Mouse (Mus musculus) CH12.LX (cell line): ENCODE measurements around the gene Olfr577. TPM values are rescaled to one million over a fixed set of nuclear protein-coding genes. Genes with fewer than 3 reads are reported as not detected.

Experiments used
- DNase-seq: peaks from one replicate; pipeline ENCODE4 v3.0.0-alpha.2; 2013; ENCODE audit errors: extremely low read depth
- H3K27ac ChIP-seq: 2 replicates; pipeline ENCODE4 v1.5.1; 2012; ENCODE audit warnings: low read depth, mild to moderate bottlenecking, control low read depth, moderate library complexity; ENCODE audit not compliant: insufficient read depth
- H3K27me3 ChIP-seq: replicated peaks from 2 replicates; pipeline ENCODE3; 2012; ENCODE audit warnings: inconsistent platforms
- H3K36me3 ChIP-seq, 2 experiments: replicated peaks in 1 of 2; 2 replicates each; pipeline versions ENCODE3 to v1.6.1; 2012; ENCODE audit warnings: inconsistent platforms in 1 of 2, low read length in 1 of 2, mild to moderate bottlenecking in 1 of 2, mixed read lengths in 1 of 2, moderate library complexity in 1 of 2; ENCODE audit not compliant: control insufficient read depth in 1 of 2, insufficient read depth in 1 of 2
- H3K4me1 ChIP-seq, 2 experiments: 2 replicates each; pipeline ENCODE4 v1.6.1; 2012; ENCODE audit warnings: inconsistent platforms in 1 of 2, moderate library complexity in 1 of 2; ENCODE audit not compliant: insufficient read depth in 2 of 2, control insufficient read depth in 1 of 2
- H3K4me2 ChIP-seq: 2 replicates; pipeline ENCODE4 v1.6.1; 2012; ENCODE audit warnings: low read depth, mild to moderate bottlenecking, control low read depth; ENCODE audit not compliant: poor library complexity, insufficient read depth, severe bottlenecking
- H3K4me3 ChIP-seq, 3 experiments: fragments of 150-350 bp in 1 of 3; sonication (generic) in 1 of 3; replicated peaks in 1 of 3; 2 replicates each; pipeline versions ENCODE3 to v1.5.1; 2011 to 2012; ENCODE audit warnings: low read depth in 2 of 3, low read length in 2 of 3, mild to moderate bottlenecking in 2 of 3, moderate library complexity in 2 of 3, control low read depth in 1 of 3, improper control_type of control experiment in 1 of 3, inconsistent platforms in 1 of 3, mixed read lengths in 1 of 3; ENCODE audit not compliant: poor library complexity in 1 of 3
- H3K79me2 ChIP-seq: replicated peaks from 2 replicates; pipeline ENCODE4 v1.6.1; 2012; ENCODE audit warnings: mild to moderate bottlenecking, moderate library complexity; ENCODE audit not compliant: control insufficient read depth, poor library complexity, insufficient read depth, severe bottlenecking; ENCODE audit errors: extremely low read depth
- H3K9ac ChIP-seq: 2 replicates; pipeline ENCODE4 v1.6.1; 2012; ENCODE audit warnings: low read depth, mild to moderate bottlenecking, control low read depth, moderate library complexity; ENCODE audit not compliant: insufficient read depth
- H3K9me3 ChIP-seq: replicated peaks from 2 replicates; pipeline ENCODE3; 2012; ENCODE audit warnings: low read length, inconsistent platforms, mixed read lengths
- BHLHE40 ChIP-seq: IDR thresholded peaks from 2 replicates; pipeline ENCODE4 v1.6.1; 2011; ENCODE audit warnings: mild to moderate bottlenecking, low read depth, low read length, improper control_type of control experiment
- CTCF ChIP-seq, 2 experiments: IDR thresholded peaks in 1 of 2; conservative IDR thresholded peaks in 1 of 2; 2 replicates each; pipeline ENCODE4 v1.5.1; 2011 to 2012; ENCODE audit warnings: low read depth in 2 of 2, low read length in 2 of 2, improper control_type of control experiment in 1 of 2, inconsistent platforms in 1 of 2, mild to moderate bottlenecking in 1 of 2, moderate library complexity in 1 of 2
- ETS1 ChIP-seq: conservative IDR thresholded peaks from 2 replicates; pipeline ENCODE4 v1.6.1; 2012; ENCODE audit warnings: low read depth, mild to moderate bottlenecking, inconsistent platforms, low read length, improper control_type of control experiment, moderate library complexity
- JUN ChIP-seq: IDR thresholded peaks from 2 replicates; pipeline ENCODE4 v1.6.1; 2011; ENCODE audit warnings: low read depth, mild to moderate bottlenecking, low read length, improper control_type of control experiment, moderate library complexity; ENCODE audit not compliant: insufficient read depth
- KAT2A ChIP-seq: IDR thresholded peaks from 2 replicates; pipeline ENCODE4 v1.6.1; 2012; ENCODE audit warnings: low read length, improper control_type of control experiment, inconsistent platforms; ENCODE audit not compliant: insufficient replicate concordance
- MEF2A ChIP-seq: IDR thresholded peaks from 2 replicates; pipeline ENCODE4 v1.6.1; 2014; ENCODE audit warnings: low read depth, mild to moderate bottlenecking, inconsistent platforms, low read length, improper control_type of control experiment, borderline replicate concordance
- MXI1 ChIP-seq: IDR thresholded peaks from 2 replicates; pipeline ENCODE4 v1.6.1; 2011; ENCODE audit warnings: mild to moderate bottlenecking, low read depth, low read length, improper control_type of control experiment
- MYC ChIP-seq: IDR thresholded peaks from 2 replicates; pipeline ENCODE4 v1.6.1; 2011; ENCODE audit warnings: low read depth, mild to moderate bottlenecking, improper control_type of control experiment, low read length
- NRF1 ChIP-seq: IDR thresholded peaks from 2 replicates; pipeline ENCODE4 v1.6.1; 2014; ENCODE audit warnings: low read depth, mild to moderate bottlenecking, inconsistent platforms, low read length, improper control_type of control experiment, moderate library complexity
- RAD21 ChIP-seq: IDR thresholded peaks from 2 replicates; pipeline ENCODE4 v1.6.1; 2011; ENCODE audit warnings: low read depth, mild to moderate bottlenecking, low read length, improper control_type of control experiment, moderate library complexity
- SIN3A ChIP-seq: IDR thresholded peaks from 2 replicates; pipeline ENCODE4 v1.6.1; 2012; ENCODE audit warnings: low read length, improper control_type of control experiment, inconsistent platforms
- UBTF ChIP-seq: IDR thresholded peaks from 2 replicates; pipeline ENCODE4 v1.6.1; 2012; ENCODE audit warnings: low read depth, mild to moderate bottlenecking, inconsistent platforms, low read length, improper control_type of control experiment, moderate library complexity
- USF1 ChIP-seq: IDR thresholded peaks from 2 replicates; pipeline ENCODE4 v1.6.1; 2014; ENCODE audit warnings: low read depth, mild to moderate bottlenecking, inconsistent platforms, low read length, improper control_type of control experiment
- USF2 ChIP-seq: conservative IDR thresholded peaks from 2 replicates; pipeline ENCODE4 v1.6.1; 2011; ENCODE audit warnings: low read depth, low read length, improper control_type of control experiment
- ZC3H11A ChIP-seq: IDR thresholded peaks from 2 replicates; pipeline ENCODE4 v1.6.1; 2012; ENCODE audit warnings: low read depth, mild to moderate bottlenecking, inconsistent platforms, low read length, improper control_type of control experiment
- ZKSCAN1 ChIP-seq: IDR thresholded peaks from 2 replicates; pipeline ENCODE4 v1.6.1; 2012; ENCODE audit warnings: low read depth, inconsistent platforms, low read length, improper control_type of control experiment, borderline replicate concordance
- ZMIZ1 ChIP-seq: IDR thresholded peaks from 2 replicates; pipeline ENCODE4 v1.6.1; 2012; ENCODE audit warnings: low read depth, mild to moderate bottlenecking, inconsistent platforms, low read length, improper control_type of control experiment
- ZNF384 ChIP-seq: IDR thresholded peaks from 2 replicates; pipeline ENCODE4 v1.6.1; 2012; ENCODE audit warnings: low read depth, low read length, improper control_type of control experiment, inconsistent platforms
- dilution Hi-C: fragments of 300-500 bp; cut with MboI; formaldehyde crosslinking; loops from 2 replicates; pipeline ENCODE4 v1.14.3; 2020; ENCODE audit warnings: low sequenced_read_pairs; ENCODE audit not compliant: extremely low pct_unique_long_range_greater_than_20kb, extremely low pct_ligation_motif_present
- in situ Hi-C: fragments of 300-500 bp; cut with MboI; formaldehyde crosslinking; loops from 3 replicates; pipeline ENCODE4 v1.14.3; 2019; ENCODE audit warnings: low sequenced_read_pairs, low pct_ligation_motif_present, low pct_unique_long_range_greater_than_20kb, mixed read lengths
- polyA plus RNA-seq: library from polyadenylated mRNA; unstranded; fragments of >175 nt; gene quantifications from 2 replicates; pipeline ENCODE4 v1.2.1, GENCODE M21; 2012; ENCODE audit warnings: low read depth; ENCODE audit not compliant: insufficient read length
- total RNA-seq, 2 experiments: library from RNA; depleted of rRNA; stranded (reverse); fragments of 300-350 nt in 1 of 2; fragments of >200 nt in 1 of 2; gene quantifications; 2 replicates each; pipeline ENCODE4 v1.2.3; 2012 to 2014

Gene Olfr577
- total and polyA plus RNA-seq, 3 experiments: not detected

DNA sequence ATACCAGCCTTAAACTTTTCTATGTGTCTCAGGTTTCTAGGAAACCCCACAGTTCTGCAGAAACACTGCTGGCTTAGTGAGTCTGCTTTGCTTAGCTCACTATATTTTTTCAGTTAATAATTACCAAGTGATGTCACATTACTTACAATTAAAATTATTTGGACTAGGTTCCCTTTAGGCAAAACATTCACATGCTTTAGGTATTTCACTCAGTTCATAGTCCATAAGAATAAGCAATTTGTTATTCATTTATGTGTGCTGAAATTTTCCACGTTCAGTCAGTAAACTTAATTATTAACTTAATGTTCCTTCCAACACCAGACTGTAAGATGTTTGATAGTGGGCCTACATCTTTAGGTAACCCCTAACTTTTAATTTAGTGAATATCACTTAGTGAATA lies 25.0 kb downstream of the Olfr577 start:
- dilution Hi-C loops: no loop called here
- no peak overlapping the region for H3K27ac ChIP-seq
- no peak for DNase-seq
- no peak for TF ChIP-seq MEF2A
- TF ChIP-seq, all 38 proteins: peak for 0
- H3K36me3 ChIP-seq: no peaks in the 10 kb centered on the region
- in situ Hi-C loops: no loop called here
- H3K4me3 ChIP-seq: no peak overlapping the region
- H3K27me3 ChIP-seq: no peaks in the 10 kb centered on the region
- no peak overlapping the region for H3K4me2 ChIP-seq
- no peaks in the 10 kb centered on the region for H3K4me1 ChIP-seq
- no peaks in the 10 kb centered on the region for H3K9me3 ChIP-seq
- H3K79me2 ChIP-seq: no peaks in the 10 kb centered on the region
- H3K9ac ChIP-seq: no peak overlapping the region

DNA sequence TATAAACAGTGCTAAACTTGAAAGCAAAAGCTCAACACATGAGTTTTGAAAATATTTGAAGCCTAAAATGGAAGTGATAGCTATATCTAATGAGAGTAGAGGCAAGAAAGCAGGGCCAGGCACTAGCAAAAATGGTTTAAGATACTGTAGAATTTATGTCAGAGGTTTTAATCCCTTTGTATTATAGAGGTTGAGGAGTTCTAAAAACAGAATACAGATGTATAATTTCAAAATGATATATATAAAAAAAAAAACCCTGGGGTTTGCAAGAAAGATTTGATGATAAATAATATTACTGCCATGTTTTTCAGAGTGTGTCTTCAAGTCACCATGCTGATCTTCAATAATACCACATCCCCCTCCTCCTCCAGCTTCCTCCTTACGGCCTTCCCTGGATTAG lies 27.6 kb downstream of the Olfr577 start, which contains the start of gene Olfr574:
Olfr574 (plus strand) TSS at position 301 of the 400 bp plus-strand sequence.
- no peaks in the 10 kb centered on the region for H3K4me1 ChIP-seq
- H3K27me3 ChIP-seq: no peaks in the 10 kb centered on the region
- no peak within 1 kb of the TSS for H3K4me3 ChIP-seq
- TF ChIP-seq JUN: no peak
- no peak for TF ChIP-seq NRF1
- no peak for TF ChIP-seq ZNF384
- TF ChIP-seq ETS1: no peak
- no peak for TF ChIP-seq KAT2A
- no peak for TF ChIP-seq BHLHE40
- TF ChIP-seq ZKSCAN1: no peak
- TF ChIP-seq CTCF (conservative IDR thresholded peaks at IDR 0.05 in 1 of 2, IDR thresholded peaks at IDR 0.05 in 1 of 2; ENCODE audit: low read depth in 2 of 2, low read length in 2 of 2): no peak
- TF ChIP-seq USF1: no peak
- TF ChIP-seq UBTF: no peak
- TF ChIP-seq MYC: no peak
- no peak for TF ChIP-seq SIN3A
- no peak for TF ChIP-seq RAD21
- TF ChIP-seq ZMIZ1: no peak
- no peak for TF ChIP-seq MXI1
- TF ChIP-seq USF2: no peak
- TF ChIP-seq ZC3H11A: no peak
- TF ChIP-seq, all 38 proteins: peak for 0
- Histone ChIP-seq H3K27ac (no peak within 1 kb of the TSS), H3K9ac (no peak within 1 kb of the TSS), H3K4me2 (no peak within 1 kb of the TSS), H3K79me2 (no peaks in the 10 kb centered on the region), H3K9me3 (no peaks in the 10 kb centered on the region), H3K36me3 (no peaks in the 10 kb centered on the region)
- in situ Hi-C loops (no loop called here), dilution Hi-C loops (no loop called here)
- DNase-seq: no peak
